Mouse (Mus musculus): ENCODE measurements around the gene Sgsm3. TPM values are rescaled to one million over a fixed set of nuclear protein-coding genes. Genes with fewer than 3 reads are reported as not detected.

The Sgsm3 gene
- polyA plus RNA-seq, 1 experiment from 2014 or later, result 52.5 TPM

- under 1% methylated on average over 63 of the region's 63 CpGs for WGBS
- no peaks in the 10 kb centered on the region for H3K9me3 ChIP-seq
- peak within 1 kb of the TSS; percentile 63 for H3K27ac ChIP-seq
- peak within 1 kb of the TSS; percentile 73 for H3K9ac ChIP-seq (replicated peaks)
- H3K4me1 ChIP-seq (replicated peaks), result peaks cover 16% of the 10 kb centered on the region
- no peaks in the 10 kb centered on the region for H3K27me3 ChIP-seq
- peaks cover 15% of the 10 kb centered on the region for H3K36me3 ChIP-seq
- peak within 1 kb of the TSS; percentile 77 for H3K4me3 ChIP-seq (replicated peaks)
- peak within 1 kb of the TSS; percentile 74 for H3K4me2 ChIP-seq (replicated peaks)
- ATAC-seq, result peak; percentile 96
Observed at GRCm38 (mm10) chr15:80948145-80949135, 29.1 kb upstream of the Sgsm3 start, which contains the start of gene Adsl. Adsl (plus strand) TSS chr15:80948490.

- Histone ChIP-seq H3K4me3 (replicated peaks) (peak overlapping the region; percentile 77), H3K9ac (replicated peaks) (peak overlapping the region; percentile 73; the same call in 1 of the 2 replicates), H3K27me3 (no peaks in the 10 kb centered on the region), H3K27ac (no peak overlapping the region), H3K36me3 (peaks cover 24% of the 10 kb centered on the region), H3K9me3 (no peaks in the 10 kb centered on the region), H3K4me1 (replicated peaks) (peaks cover 16% of the 10 kb centered on the region), H3K4me2 (replicated peaks) (peak overlapping the region; percentile 74)
- 61% methylated on average over 4 of the region's 4 CpGs for WGBS
- no peak for ATAC-seq
Observed at GRCm38 (mm10) chr15:80949431-80949830, 28.1 kb upstream of the Sgsm3 start.

- 91% methylated on average over 7 of the region's 7 CpGs for WGBS
- Histone ChIP-seq H3K4me3 (replicated peaks) (no peak overlapping the region), H3K36me3 (peaks cover 31% of the 10 kb centered on the region), H3K27me3 (no peaks in the 10 kb centered on the region), H3K9ac (replicated peaks) (no peak overlapping the region), H3K27ac (no peak overlapping the region), H3K4me2 (replicated peaks) (peak overlapping the region; percentile 74), H3K4me1 (replicated peaks) (peaks cover 20% of the 10 kb centered on the region), H3K9me3 (no peaks in the 10 kb centered on the region)
- no peak for ATAC-seq
Observed at GRCm38 (mm10) chr15:80950055-80950454, 27.5 kb upstream of the Sgsm3 start.

- H3K4me1 ChIP-seq (replicated peaks), result peaks cover 17% of the 10 kb centered on the region
- ATAC-seq, result no peak
- no peak overlapping the region for H3K4me3 ChIP-seq (replicated peaks)
- no peak overlapping the region for H3K27ac ChIP-seq
- no peak overlapping the region for H3K9ac ChIP-seq (replicated peaks)
- WGBS, result 94% methylated on average over 9 of the region's 9 CpGs
- H3K36me3 ChIP-seq, result peaks cover 61% of the 10 kb centered on the region
- H3K4me2 ChIP-seq (replicated peaks), result no peak overlapping the region
- H3K9me3 ChIP-seq, result no peaks in the 10 kb centered on the region
- no peaks in the 10 kb centered on the region for H3K27me3 ChIP-seq
Observed at GRCm38 (mm10) chr15:80953971-80954370, 23.6 kb upstream of the Sgsm3 start.

GRCm38 (mm10) chr15:80954861-80955260, 22.7 kb upstream of the Sgsm3 start:
- Histone ChIP-seq H3K27ac (no peak overlapping the region), H3K36me3 (peaks cover 69% of the 10 kb centered on the region), H3K9ac (replicated peaks) (0 out of 2 replicates have a peak overlapping the region, but pooled peaks have one; percentile 28), H3K27me3 (no peaks in the 10 kb centered on the region), H3K9me3 (no peaks in the 10 kb centered on the region), H3K4me2 (replicated peaks) (no peak overlapping the region), H3K4me1 (replicated peaks) (peaks cover 8% of the 10 kb centered on the region), H3K4me3 (replicated peaks) (no peak overlapping the region)
- WGBS, result 61% methylated on average over 3 of the region's 3 CpGs
- ATAC-seq, result no peak

- Histone ChIP-seq H3K36me3 (peaks cover 79% of the 10 kb centered on the region), H3K9me3 (no peaks in the 10 kb centered on the region), H3K4me3 (replicated peaks) (no peak overlapping the region), H3K4me1 (replicated peaks) (peaks cover 5% of the 10 kb centered on the region; the same call in 1 of the 2 replicates), H3K9ac (replicated peaks) (no peak overlapping the region), H3K27me3 (no peaks in the 10 kb centered on the region), H3K4me2 (replicated peaks) (no peak overlapping the region), H3K27ac (no peak overlapping the region)
- WGBS, result 97% methylated on average over 12 of the region's 12 CpGs
- ATAC-seq, result no peak
Observed at GRCm38 (mm10) chr15:80955836-80956438, 21.6 kb upstream of the Sgsm3 start.

GRCm38 (mm10) chr15:80969371-80969770, 8.2 kb upstream of the Sgsm3 start:
- H3K9me3 ChIP-seq, result no peaks in the 10 kb centered on the region
- H3K27ac ChIP-seq, result no peak overlapping the region
- peaks cover 58% of the 10 kb centered on the region for H3K36me3 ChIP-seq
- no peak overlapping the region for H3K9ac ChIP-seq (replicated peaks)
- ATAC-seq, result no peak
- 87% methylated on average over 1 of the region's 1 CpGs for WGBS
- H3K4me2 ChIP-seq (replicated peaks), result no peak overlapping the region
- H3K4me3 ChIP-seq (replicated peaks), result no peak overlapping the region
- no peaks in the 10 kb centered on the region for H3K4me1 ChIP-seq (replicated peaks)
- no peaks in the 10 kb centered on the region for H3K27me3 ChIP-seq

GRCm38 (mm10) chr15:80974311-80974710, 3.3 kb upstream of the Sgsm3 start:
- Histone ChIP-seq H3K27me3 (no peaks in the 10 kb centered on the region), H3K4me2 (replicated peaks) (no peak overlapping the region), H3K27ac (no peak overlapping the region), H3K4me3 (replicated peaks) (no peak overlapping the region), H3K36me3 (peaks cover 15% of the 10 kb centered on the region), H3K9ac (replicated peaks) (no peak overlapping the region), H3K4me1 (replicated peaks) (peaks cover 12% of the 10 kb centered on the region), H3K9me3 (no peaks in the 10 kb centered on the region)
- no peak for ATAC-seq
- WGBS, result 58% methylated on average over 5 of the region's 5 CpGs

GRCm38 (mm10) chr15:80975666-80976065, 1.9 kb upstream of the Sgsm3 start:
- Histone ChIP-seq H3K36me3 (0 out of 2 replicates have a peak, but pooled peaks cover 3% of the 10 kb centered on the region), H3K4me2 (replicated peaks) (no peak overlapping the region), H3K27me3 (no peaks in the 10 kb centered on the region), H3K9me3 (no peaks in the 10 kb centered on the region), H3K4me3 (replicated peaks) (no peak overlapping the region), H3K27ac (no peak overlapping the region), H3K4me1 (replicated peaks) (peaks cover 17% of the 10 kb centered on the region), H3K9ac (replicated peaks) (no peak overlapping the region)
- no peak for ATAC-seq
- 92% methylated on average over 3 of the region's 3 CpGs for WGBS

- Histone ChIP-seq H3K9ac (replicated peaks) (no peak overlapping the region), H3K9me3 (no peaks in the 10 kb centered on the region), H3K4me1 (replicated peaks) (peaks cover 17% of the 10 kb centered on the region), H3K27ac (no peak overlapping the region), H3K27me3 (no peaks in the 10 kb centered on the region), H3K36me3 (no peaks in the 10 kb centered on the region), H3K4me2 (replicated peaks) (no peak overlapping the region), H3K4me3 (replicated peaks) (no peak overlapping the region)
- WGBS, result 87% methylated on average over 4 of the region's 4 CpGs
- no peak for ATAC-seq
Observed at GRCm38 (mm10) chr15:80979611-80980010, 2.0 kb downstream of the Sgsm3 start.

GRCm38 (mm10) chr15:80981176-80981575, 3.6 kb downstream of the Sgsm3 start:
- WGBS, result 95% methylated on average over 4 of the region's 4 CpGs
- H3K4me2 ChIP-seq (replicated peaks), result no peak overlapping the region

GRCm38 (mm10) chr15:80983264-80983663, 5.7 kb downstream of the Sgsm3 start:
- H3K36me3 ChIP-seq, result no peaks in the 10 kb centered on the region
- H3K9me3 ChIP-seq, result no peaks in the 10 kb centered on the region
- no peak overlapping the region for H3K4me3 ChIP-seq (replicated peaks)
- H3K27ac ChIP-seq, result no peak overlapping the region
- H3K4me1 ChIP-seq (replicated peaks), result peaks cover 13% of the 10 kb centered on the region
- no peak overlapping the region for H3K9ac ChIP-seq (replicated peaks)
- 91% methylated on average over 2 of the region's 2 CpGs for WGBS
- no peak for ATAC-seq
- H3K27me3 ChIP-seq, result no peaks in the 10 kb centered on the region
- no peak overlapping the region for H3K4me2 ChIP-seq (replicated peaks)

More at GRCm38 (mm10) chr15:80981176-80981575, 3.6 kb downstream of the Sgsm3 start:
- Histone ChIP-seq H3K27ac (no peak overlapping the region), H3K4me1 (replicated peaks) (peaks cover 17% of the 10 kb centered on the region), H3K9ac (replicated peaks) (no peak overlapping the region), H3K9me3 (no peaks in the 10 kb centered on the region), H3K27me3 (no peaks in the 10 kb centered on the region), H3K4me3 (replicated peaks) (no peak overlapping the region), H3K36me3 (no peaks in the 10 kb centered on the region)
- ATAC-seq, result no peak

Measured in midbrain, embryonic 13.5 days (tissue).